Mouse (Mus musculus) hindbrain, embryonic 16.5 days (tissue): ENCODE measurements around the gene Tmem131l. TPM values are rescaled to one million over a fixed set of nuclear protein-coding genes. Genes with fewer than 3 reads are reported as not detected.
"Not testable (repeated sequence)": the region's sequence is repeated elsewhere in the genome, so short reads cannot be mapped to it uniquely, and the experiment has no call there.

Source experiments
- ATAC-seq: fragments of 200-750 bp; cut with Nextera tagmentation; 2 replicates; pipeline ENCODE4 v1.8.0; 2017; ENCODE audit warnings: moderate TSS enrichment, moderate library complexity
- H3K27ac ChIP-seq: fragments of 300-500 bp; sonication (generic); 2 replicates; pipeline ENCODE4 v1.5.1; 2014; ENCODE audit warnings: low read depth, mild to moderate bottlenecking, control low read depth, low read length, moderate library complexity
- H3K27me3 ChIP-seq: fragments of 300-500 bp; sonication (generic); replicated peaks from 2 replicates; pipeline ENCODE4 v1.6.1; 2014; ENCODE audit warnings: low read length; ENCODE audit not compliant: control insufficient read depth, insufficient read depth
- H3K36me3 ChIP-seq: fragments of 300-500 bp; sonication (generic); 2 replicates; pipeline ENCODE4 v1.6.1; 2014; ENCODE audit warnings: mild to moderate bottlenecking, low read length, moderate library complexity, mixed read lengths; ENCODE audit not compliant: control insufficient read depth, insufficient read depth
- H3K4me1 ChIP-seq: fragments of 300-500 bp; sonication (generic); 2 replicates; pipeline ENCODE4 v1.6.1; 2014; ENCODE audit warnings: low read depth, low read length; ENCODE audit not compliant: control insufficient read depth, insufficient read depth
- H3K4me2 ChIP-seq: fragments of 300-500 bp; sonication (generic); 2 replicates; pipeline ENCODE4 v1.6.1; 2014; ENCODE audit warnings: mild to moderate bottlenecking, low read length, control low read depth, moderate library complexity
- H3K4me3 ChIP-seq: fragments of 300-500 bp; sonication (generic); 2 replicates; pipeline ENCODE4 v1.5.1; 2014; ENCODE audit warnings: mild to moderate bottlenecking, low read length, control low read depth, moderate library complexity
- H3K9ac ChIP-seq: fragments of 300-500 bp; sonication (generic); 2 replicates; pipeline ENCODE4 v1.6.1; 2014; ENCODE audit warnings: low read depth, mild to moderate bottlenecking, control low read depth, low read length, moderate library complexity
- H3K9me3 ChIP-seq: fragments of 300-500 bp; sonication (generic); 2 replicates; pipeline ENCODE4 v1.6.1; 2014; ENCODE audit warnings: mild to moderate bottlenecking, low read length, moderate library complexity; ENCODE audit not compliant: control insufficient read depth
- WGBS: fragments of 180-500 bp; shearing (Covaris S2); extraction: QIAGEN DNeasy Blood & Tissue Kit; methylation state at CpG from one replicate; pipeline ENCODE4 v1.1.7; 2014; 5-methylcytosine and 5-hydroxymethylcytosine counted together
- polyA plus RNA-seq: library from polyadenylated mRNA; unstranded; fragments of >200 nt; fragmentation: Nextera tagmentation; extraction: Ambion mirVana; gene quantifications from 2 replicates; pipeline ENCODE4 v1.2.1, GENCODE M21; 2015

Gene Tmem131l
- polyA plus RNA-seq, 1 experiment from 2014 or later: 34.6 TPM

GRCm38 (mm10) chr3:83878801-83879200 lies 161.2 kb downstream of the Tmem131l start:
- no peak overlapping the region for H3K4me2 ChIP-seq
- no peak for ATAC-seq
- H3K4me1 ChIP-seq: no peaks in the 10 kb centered on the region
- no peak overlapping the region for H3K4me3 ChIP-seq
- H3K36me3 ChIP-seq: no peaks in the 10 kb centered on the region
- H3K27me3 ChIP-seq: no peaks in the 10 kb centered on the region
- 93% methylated on average over 4 of the region's 4 CpGs for WGBS
- H3K9ac ChIP-seq: no peak overlapping the region
- H3K9me3 ChIP-seq: no peaks in the 10 kb centered on the region
- no peak overlapping the region for H3K27ac ChIP-seq

- H3K9ac ChIP-seq: no peak overlapping the region
- no peaks in the 10 kb centered on the region for H3K36me3 ChIP-seq
- no peaks in the 10 kb centered on the region for H3K9me3 ChIP-seq
- H3K4me3 ChIP-seq: no peak overlapping the region
- H3K27ac ChIP-seq: no peak overlapping the region
- no peak for ATAC-seq
- no peaks in the 10 kb centered on the region for H3K27me3 ChIP-seq
- no peak overlapping the region for H3K4me2 ChIP-seq
- H3K4me1 ChIP-seq: no peaks in the 10 kb centered on the region
- 75% methylated on average over 4 of the region's 4 CpGs for WGBS
These were observed 163.7 kb downstream of the Tmem131l start for GRCm38 (mm10) chr3:83876299-83876698.

- WGBS: 92% methylated on average over 2 of the region's 2 CpGs
- not testable (repeated sequence) for H3K27ac ChIP-seq, ATAC-seq, H3K36me3 ChIP-seq, H3K9me3 ChIP-seq, H3K4me2 ChIP-seq, H3K9ac ChIP-seq, H3K4me1 ChIP-seq, H3K4me3 ChIP-seq, H3K27me3 ChIP-seq
These were observed 164.9 kb downstream of the Tmem131l start for GRCm38 (mm10) chr3:83875078-83875477.

- not testable (repeated sequence) for H3K27me3 ChIP-seq, H3K9ac ChIP-seq, H3K4me2 ChIP-seq, ATAC-seq, H3K36me3 ChIP-seq, H3K27ac ChIP-seq, H3K4me1 ChIP-seq, H3K4me3 ChIP-seq, H3K9me3 ChIP-seq
- 82% methylated on average over 2 of the region's 2 CpGs for WGBS
These were observed 167.1 kb downstream of the Tmem131l start for GRCm38 (mm10) chr3:83872853-83873252.

GRCm38 (mm10) chr3:83871962-83872361 lies 168.0 kb downstream of the Tmem131l start:
- not testable (repeated sequence) for H3K9ac ChIP-seq, H3K27ac ChIP-seq, H3K36me3 ChIP-seq, H3K4me2 ChIP-seq, H3K9me3 ChIP-seq, ATAC-seq, H3K27me3 ChIP-seq, H3K4me3 ChIP-seq, H3K4me1 ChIP-seq
- 94% methylated on average over 4 of the region's 4 CpGs for WGBS

- not testable (repeated sequence) for H3K4me3 ChIP-seq, H3K4me2 ChIP-seq, H3K4me1 ChIP-seq, H3K9me3 ChIP-seq, H3K27me3 ChIP-seq, H3K36me3 ChIP-seq, ATAC-seq, H3K9ac ChIP-seq, H3K27ac ChIP-seq
- 88% methylated on average over 7 of the region's 7 CpGs for WGBS
These were observed 168.4 kb downstream of the Tmem131l start for GRCm38 (mm10) chr3:83871559-83871958.

- H3K9ac ChIP-seq: no peak overlapping the region
- 95% methylated on average over 2 of the region's 2 CpGs for WGBS
- H3K9me3 ChIP-seq: no peaks in the 10 kb centered on the region; the same call in 1 of the 2 replicates
- H3K4me2 ChIP-seq: no peak overlapping the region
- no peaks in the 10 kb centered on the region for H3K27me3 ChIP-seq
- no peaks in the 10 kb centered on the region for H3K4me1 ChIP-seq
- no peak overlapping the region for H3K27ac ChIP-seq
- no peak for ATAC-seq
- H3K4me3 ChIP-seq: no peak overlapping the region
- H3K36me3 ChIP-seq: no peaks in the 10 kb centered on the region
These were observed 170.2 kb downstream of the Tmem131l start for GRCm38 (mm10) chr3:83869776-83870175.

- not testable (repeated sequence) for H3K9me3 ChIP-seq, H3K27me3 ChIP-seq, H3K9ac ChIP-seq, H3K4me1 ChIP-seq, ATAC-seq, H3K4me3 ChIP-seq, H3K4me2 ChIP-seq, H3K36me3 ChIP-seq, H3K27ac ChIP-seq
These were observed 172.9 kb downstream of the Tmem131l start for GRCm38 (mm10) chr3:83867026-83867425.

- ATAC-seq: no peak
These were observed 174.8 kb downstream of the Tmem131l start for GRCm38 (mm10) chr3:83865216-83865615.

GRCm38 (mm10) chr3:83864064-83864548 lies 175.9 kb downstream of the Tmem131l start:
- H3K4me2 ChIP-seq: no peak overlapping the region
- H3K36me3 ChIP-seq: no peaks in the 10 kb centered on the region
- H3K4me1 ChIP-seq: no peaks in the 10 kb centered on the region
- WGBS: 84% methylated on average over 9 of the region's 9 CpGs
- no peak for ATAC-seq
- H3K9ac ChIP-seq: no peak overlapping the region
- no peak overlapping the region for H3K4me3 ChIP-seq
- H3K27me3 ChIP-seq: no peaks in the 10 kb centered on the region
- H3K9me3 ChIP-seq: no peaks in the 10 kb centered on the region; the same call in 1 of the 2 replicates
- H3K27ac ChIP-seq: no peak overlapping the region

More at GRCm38 (mm10) chr3:83865216-83865615, 174.8 kb downstream of the Tmem131l start:
- no peak overlapping the region for H3K27ac ChIP-seq
- H3K4me2 ChIP-seq: no peak overlapping the region
- H3K9me3 ChIP-seq: no peaks in the 10 kb centered on the region; the same call in 1 of the 2 replicates
- no peaks in the 10 kb centered on the region for H3K27me3 ChIP-seq
- no peak overlapping the region for H3K4me3 ChIP-seq
- H3K36me3 ChIP-seq: no peaks in the 10 kb centered on the region
- 95% methylated on average over 2 of the region's 2 CpGs for WGBS
- no peaks in the 10 kb centered on the region for H3K4me1 ChIP-seq
- H3K9ac ChIP-seq: no peak overlapping the region
